Mouse (Mus musculus): ENCODE data around the gene Tigar. TPM values are rescaled to one million over a fixed set of nuclear protein-coding genes. Genes with fewer than 3 reads are reported as not detected.

The Tigar gene
- total RNA-seq, 2 experiments from 2014 or later = 99.5 to 105 TPM

- no peak for DNase-seq (ENCODE audit: low spot score)
These were observed 33.8 kb upstream of the Tigar start for GRCm38 (mm10) chr6:127143124-127143520.

GRCm38 (mm10) chr6:127142154-127143123 is 33.1 kb upstream of the Tigar start:
- DNase-seq (ENCODE audit: low spot score) = peak; percentile 50

DNA sequence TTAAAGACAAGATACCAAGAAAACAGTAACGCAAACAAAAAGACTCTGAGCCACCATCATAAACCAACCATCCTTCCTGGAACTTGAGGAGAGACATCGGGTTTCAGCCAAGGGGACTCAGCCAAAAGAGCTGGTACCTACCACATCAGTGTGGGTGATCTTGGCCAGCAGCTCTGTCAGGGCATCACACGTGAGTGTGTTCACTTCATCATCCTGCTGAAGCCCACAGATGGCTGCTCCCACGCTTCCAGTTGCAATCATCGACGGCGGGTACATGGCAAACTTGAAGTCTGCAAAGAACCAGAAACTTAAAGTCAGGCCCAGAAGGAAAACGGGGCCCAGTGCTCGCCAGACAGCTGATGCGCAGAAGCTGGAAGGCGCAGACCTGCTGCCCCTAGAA is 29.6 kb upstream of the Tigar start:
- DNase-seq (ENCODE audit: low spot score) = no peak

DNA sequence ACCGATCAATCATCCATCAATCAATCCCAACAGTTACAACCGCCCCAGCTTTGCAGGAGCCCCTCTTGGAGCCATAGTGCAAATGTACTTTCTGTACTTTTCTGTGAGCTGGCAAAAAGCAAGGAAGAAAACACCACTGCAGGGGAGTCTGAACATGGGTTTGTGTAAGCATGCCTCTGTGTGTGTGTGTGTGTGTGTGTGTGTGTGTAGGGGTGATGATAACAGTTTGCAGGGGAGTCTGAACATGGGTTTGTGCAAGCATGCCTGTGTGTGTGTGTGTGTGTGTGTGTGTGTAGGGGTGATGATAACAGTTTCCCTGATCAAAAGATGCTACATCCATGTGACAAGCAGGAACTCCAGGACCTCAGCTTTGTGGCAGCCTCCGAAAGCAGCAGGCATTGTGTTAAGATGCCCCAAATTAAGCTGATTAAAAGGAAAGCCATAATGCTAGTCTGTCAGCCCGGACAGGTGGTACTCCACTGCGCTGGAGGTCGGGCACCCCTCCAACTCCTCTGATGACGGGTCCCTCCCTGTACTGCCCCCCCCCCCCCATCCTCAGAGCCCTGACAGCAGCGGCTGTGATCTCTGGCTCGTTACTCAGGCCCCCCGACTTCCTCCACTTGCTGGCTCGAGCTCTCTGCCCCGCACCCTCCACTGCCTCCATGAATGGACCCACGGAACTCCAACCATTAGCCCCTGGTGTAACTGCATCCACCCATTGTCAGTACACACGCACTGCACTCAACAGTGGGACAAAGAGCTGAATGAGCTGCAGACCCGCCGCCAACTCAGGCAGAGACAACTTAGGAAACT is 24.3 kb upstream of the Tigar start:
- DNase-seq (ENCODE audit: low spot score) = no peak

DNA sequence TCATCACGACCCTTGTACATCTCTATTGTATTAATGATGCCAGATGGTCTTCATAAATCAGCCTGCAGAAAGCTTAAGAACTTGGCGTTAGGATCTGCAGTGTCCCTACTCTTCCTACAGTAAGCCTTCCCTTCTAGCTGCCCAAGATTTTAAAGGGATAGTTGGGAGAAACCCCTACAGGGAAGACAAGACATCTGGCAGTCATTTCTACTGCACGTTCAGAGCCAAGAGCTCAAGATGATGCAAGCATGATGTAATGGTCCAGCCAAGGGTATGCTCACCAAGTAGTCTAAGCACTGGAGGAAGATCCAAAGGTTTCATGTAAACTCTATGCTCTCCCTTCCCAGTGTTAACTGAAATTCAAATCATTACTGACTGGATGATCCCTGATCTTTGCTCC is 23.4 kb upstream of the Tigar start:
- no peak for DNase-seq (ENCODE audit: low spot score)

GRCm38 (mm10) chr6:127131946-127132345 is 22.6 kb upstream of the Tigar start:
- DNase-seq (ENCODE audit: low spot score) = no peak

DNA sequence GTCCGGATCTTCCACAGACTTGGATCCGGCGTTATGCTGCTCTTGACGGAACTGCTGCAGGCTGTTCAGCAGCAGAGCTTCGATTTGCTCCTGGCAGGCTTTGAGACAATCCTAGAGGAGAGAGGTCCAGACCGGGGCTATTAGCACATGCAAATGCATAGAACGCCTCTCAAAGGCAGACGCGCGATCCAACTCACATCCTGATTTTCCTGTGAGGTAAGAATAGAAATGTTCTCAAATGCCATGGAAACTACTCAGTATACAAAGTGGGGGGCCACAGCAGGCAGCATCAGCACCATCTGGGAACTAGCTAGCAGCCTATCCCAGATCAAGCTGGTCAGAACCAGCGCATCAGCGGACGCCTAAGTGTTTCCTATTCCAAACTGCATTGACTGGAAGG is 21.0 kb upstream of the Tigar start:
- DNase-seq (ENCODE audit: low spot score) = no peak

DNA sequence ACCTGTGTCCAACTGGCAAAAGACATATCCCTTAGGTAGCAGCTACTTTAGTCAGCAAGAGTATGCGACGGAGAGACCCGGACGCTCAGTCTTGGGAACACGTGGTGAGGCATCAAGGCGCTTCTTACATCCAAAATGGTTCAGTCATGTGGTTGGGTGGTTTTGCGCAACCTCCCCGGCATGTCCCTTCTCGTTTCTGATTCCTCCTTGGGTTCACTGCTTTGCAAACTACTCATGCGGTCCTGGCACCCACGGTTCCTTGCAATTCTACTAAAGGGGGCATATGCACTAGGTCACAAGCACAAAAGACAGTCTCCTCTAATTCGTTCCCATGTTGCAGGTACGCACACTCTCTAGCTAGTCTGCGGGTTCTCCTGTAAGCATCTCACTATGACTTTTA is 20.3 kb upstream of the Tigar start:
- DNase-seq (ENCODE audit: low spot score) = no peak

- DNase-seq (ENCODE audit: low spot score) = no peak
These were observed 14.1 kb upstream of the Tigar start for GRCm38 (mm10) chr6:127123506-127123905.

- no peak for DNase-seq (ENCODE audit: low spot score)
These were observed 13.6 kb upstream of the Tigar start for GRCm38 (mm10) chr6:127122996-127123395.

- no peak for DNase-seq (ENCODE audit: low spot score)
These were observed 13.0 kb upstream of the Tigar start for GRCm38 (mm10) chr6:127122221-127122806.

- DNase-seq (ENCODE audit: low spot score) = no peak
These were observed 5.5 kb upstream of the Tigar start for GRCm38 (mm10) chr6:127114753-127115456.

DNA sequence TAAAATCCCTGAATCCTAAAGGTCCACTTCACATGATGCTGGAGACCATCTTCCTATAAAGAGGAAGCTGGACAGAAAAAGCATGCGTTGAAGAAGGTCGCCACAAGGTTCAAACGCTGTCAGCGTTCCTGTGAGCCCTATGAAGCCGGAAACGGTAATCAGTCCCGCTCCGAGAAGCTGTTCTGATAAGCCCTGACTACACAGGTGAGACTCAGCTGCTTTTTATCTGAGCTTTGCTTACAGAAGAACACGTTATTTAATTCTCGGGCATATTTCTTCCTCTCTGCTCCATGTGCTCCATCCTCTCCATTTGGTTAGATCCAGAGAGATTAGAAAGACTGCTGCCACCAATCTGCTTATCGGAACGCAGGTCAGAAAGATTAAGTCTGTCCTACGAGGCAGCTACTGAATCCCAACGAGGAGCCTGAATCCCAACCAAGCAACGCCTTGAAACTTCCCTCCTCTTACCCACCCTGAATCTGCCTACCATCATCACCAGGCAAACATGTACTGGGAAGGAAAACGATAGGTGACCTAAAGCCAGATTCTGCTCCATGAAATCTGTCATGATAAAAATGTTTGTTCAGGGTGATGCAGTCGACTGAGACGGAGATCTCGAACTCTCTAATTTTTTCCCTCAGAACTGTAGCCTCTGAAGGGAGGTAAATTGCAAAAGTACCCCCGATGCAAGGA is 843 bp downstream of the Tigar start:
- DNase-seq (ENCODE audit: low spot score) = no peak

GRCm38 (mm10) chr6:127107413-127107812 is 1.9 kb downstream of the Tigar start:
- peak; percentile 33 for DNase-seq (ENCODE audit: low spot score)

GRCm38 (mm10) chr6:127106726-127107125 is 2.6 kb downstream of the Tigar start:
- peak; percentile 17 for DNase-seq (ENCODE audit: low spot score)

DNA sequence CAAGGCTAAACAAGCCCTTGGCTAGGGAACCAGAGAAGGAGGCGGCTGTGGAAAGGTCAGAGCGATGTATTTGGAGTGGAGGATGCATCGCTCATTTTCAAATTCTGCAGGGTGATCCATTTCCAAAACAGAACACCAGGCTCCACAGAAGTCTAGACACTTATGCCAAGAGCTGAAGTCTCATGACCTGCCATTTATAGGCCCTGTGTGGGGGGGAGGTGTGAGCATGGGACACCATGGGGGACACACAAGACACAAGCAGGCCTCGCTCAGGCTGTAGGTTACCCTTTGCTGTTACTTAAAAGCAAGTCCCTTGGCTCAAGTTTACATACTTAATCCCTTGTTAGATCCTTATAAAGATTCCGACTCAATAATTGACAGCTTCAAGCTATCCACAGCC is 3.2 kb downstream of the Tigar start:
- peak; percentile 86 for DNase-seq (ENCODE audit: low spot score)

DNA sequence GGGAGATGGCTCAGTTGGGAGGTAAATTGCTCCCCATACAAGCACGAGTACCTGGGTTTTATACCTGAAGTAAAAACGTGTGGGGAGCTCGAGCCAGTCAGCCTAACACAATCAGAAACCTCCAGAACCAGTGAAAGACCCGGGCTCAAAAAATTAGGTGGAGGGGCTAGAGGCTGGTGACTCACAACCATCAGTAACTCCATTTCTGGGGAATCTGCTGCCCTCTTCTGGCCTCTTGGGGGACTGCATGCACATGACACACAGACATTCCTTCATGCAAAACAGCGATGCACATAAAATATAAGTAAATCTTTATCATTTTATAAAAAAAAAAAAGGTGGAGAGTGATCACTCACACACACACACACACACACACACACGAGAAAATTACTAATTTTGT is 4.2 kb downstream of the Tigar start:
- peak; percentile 59 for DNase-seq (ENCODE audit: low spot score)

DNA sequence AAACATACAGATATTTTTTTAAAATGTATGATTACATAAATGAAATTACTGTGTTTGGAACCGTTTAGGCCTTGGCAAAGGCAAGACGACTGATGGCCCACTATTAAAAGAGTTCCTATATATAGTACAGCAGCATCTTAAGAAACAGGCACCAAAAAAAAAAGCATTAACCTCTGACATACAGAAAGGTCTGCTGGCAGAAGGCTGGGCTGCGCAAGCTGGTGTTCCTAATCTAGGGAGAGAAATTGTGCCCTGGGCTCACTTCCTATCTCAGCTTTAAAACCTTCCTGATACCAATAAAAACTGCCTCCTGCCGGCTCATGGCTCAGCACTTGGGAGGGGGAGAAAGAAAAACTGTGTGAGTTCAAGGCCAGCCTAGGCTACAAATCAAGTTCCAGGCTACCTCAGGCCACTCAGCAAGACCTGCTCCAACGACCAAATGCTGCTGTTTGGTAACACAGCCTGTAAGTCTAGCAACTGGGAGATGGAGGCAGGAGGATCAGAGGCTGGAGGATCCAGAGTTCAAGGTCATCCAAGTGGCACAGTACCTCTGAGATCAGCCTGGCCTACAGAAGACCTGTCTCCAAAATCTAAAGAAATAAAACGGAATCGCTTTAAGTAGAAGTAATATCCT is 4.8 kb downstream of the Tigar start:
- DNase-seq (ENCODE audit: low spot score) = peak; percentile 34

- no peak for DNase-seq (ENCODE audit: low spot score)
These were observed 5.7 kb downstream of the Tigar start for GRCm38 (mm10) chr6:127103506-127104275.

All from gastrocnemius, adult 18-20 months (tissue).